Mouse (Mus musculus) C2C12 (cell line): ENCODE data around the gene Tph1.
A peak's percentile ranks its signal among the peaks of the same experiment; 100 is the strongest.

Source experiments
- CTCF ChIP-seq: IDR thresholded peaks from one replicate; pipeline ENCODE4 v1.5.1; 2011; ENCODE audit not compliant: control insufficient read depth, insufficient read depth, insufficient read length
- MAX ChIP-seq: IDR thresholded peaks from one replicate; pipeline ENCODE4 v1.6.1; 2011; ENCODE audit warnings: mild to moderate bottlenecking, control low read depth
- MYOG ChIP-seq: IDR thresholded peaks from one replicate; pipeline ENCODE4 v1.6.1; 2011; ENCODE audit not compliant: control insufficient read depth, insufficient read length; ENCODE audit errors: extremely low read depth
- USF1 ChIP-seq: IDR thresholded peaks from one replicate; pipeline ENCODE4 v1.6.1; 2011; ENCODE audit warnings: low read depth, mild to moderate bottlenecking, control low read depth, moderate library complexity

DNA sequence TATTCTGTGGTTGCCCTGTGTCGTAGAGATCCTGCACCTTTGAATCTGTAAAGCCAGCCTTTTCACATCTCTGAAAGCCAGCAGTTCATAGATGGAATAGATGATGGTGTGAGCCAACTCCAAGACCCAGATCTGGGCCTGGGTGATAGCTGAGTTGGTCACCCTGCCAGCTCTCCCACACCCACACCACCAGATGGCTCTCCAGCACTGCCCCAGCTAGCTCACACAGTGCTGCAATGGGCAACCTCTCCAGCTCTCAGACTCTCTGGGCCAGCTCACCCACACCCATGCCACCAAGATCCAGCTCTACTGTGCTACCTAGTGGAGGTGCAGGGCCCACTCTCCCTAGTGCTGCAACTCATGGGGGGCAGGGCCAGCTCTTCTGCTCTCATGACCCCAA is 29.2 kb downstream of the Tph1 start:
- TF ChIP-seq CTCF (peak; percentile 47), MAX (no peak), MYOG (no peak), USF1 (no peak)
